Mouse (Mus musculus): Measurements from ENCODE around the gene Taf3.

DNA sequence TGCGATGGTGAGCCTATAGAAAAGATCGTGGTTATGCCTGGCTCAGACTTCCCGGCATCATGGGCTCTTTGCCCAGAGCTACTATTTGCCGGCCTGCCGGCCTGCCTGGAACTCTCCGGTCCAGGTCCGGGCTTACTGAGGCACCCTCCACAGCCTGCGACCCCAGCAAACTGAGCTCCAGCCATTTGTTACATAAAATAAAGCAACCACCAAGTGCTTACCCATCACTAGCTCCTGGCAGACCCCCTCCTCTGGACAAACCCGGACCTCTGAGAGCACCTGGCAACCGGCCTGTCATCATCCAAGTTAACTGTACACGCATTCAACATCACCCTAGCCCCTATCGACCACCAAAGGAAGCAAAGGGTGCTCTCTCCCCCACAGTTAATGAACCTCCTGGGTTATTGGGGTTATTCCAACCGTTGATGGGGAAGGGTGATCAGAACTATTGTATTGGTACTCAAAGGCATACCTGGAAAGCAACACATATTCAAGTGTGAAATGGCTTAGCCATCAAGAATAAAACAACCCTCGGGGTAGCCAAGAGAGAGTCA is 163.1 kb downstream of the Taf3 start:
- TF ChIP-seq CTCF (IDR thresholded peaks at IDR 0.05; ENCODE audit: low read depth) (no peak), EP300 (IDR thresholded peaks at IDR 0.05; ENCODE audit: low read depth) (no peak)
